8 mouse cellular contexts compared by ENCODE assay signal in genomic region chr12:4874161-4874927, GRCm38 (mm10). TPM values are rescaled to one million over a fixed set of nuclear protein-coding genes. Genes with fewer than 3 reads are reported as not detected.
DNase-seq lines count a peak whose midpoint lies in the region; ATAC-seq lines count a peak whose summit lies in the region.

Gene Mfsd2b, minus strand, starts transcription at chr12:4874359.

- DNase-seq in Muller cell, postnatal 12 days (ENCODE audit: inconsistent ontology term), result peak; percentile 78
- peak; percentile 25 for DNase-seq in cerebellum, adult 11-12 months
- DNase-seq in layer of hippocampus, postnatal 14 days (ENCODE audit: low spot score in 2 of 2), result peak; percentile 20 to 52
- peak; percentile 75 for DNase-seq in lung, postnatal 25 days (ENCODE audit: low spot score)
- DNase-seq in retina, embryonic 14.5 days (ENCODE audit: low spot score), result peak; percentile 71
- peak; percentile 85 for DNase-seq in thymus, postnatal 4 days

- H3K9me3 ChIP-seq in forebrain, embryonic 15.5 days, result no peaks in the 10 kb centered on the region

- H3K27me3 ChIP-seq in forebrain, embryonic 15.5 days, result no peaks in the 10 kb centered on the region

- H3K36me3 ChIP-seq in forebrain, embryonic 15.5 days, result peaks cover 6% of the 10 kb centered on the region

- 2% methylated on average over 24 of the region's 24 CpGs for WGBS in forebrain, embryonic 15.5 days

- peak within 1 kb of the TSS; percentile 43 for H3K4me3 ChIP-seq in forebrain, embryonic 15.5 days

- peak within 1 kb of the TSS; percentile 95 for H3K4me2 ChIP-seq in forebrain, embryonic 15.5 days (replicated peaks)

- ATAC-seq in forebrain, embryonic 15.5 days (replicated peaks), result peak; percentile 87
- ATAC-seq in hematopoietic stem cell, adult 5-6 weeks (replicated peaks in 1 of 2; ENCODE audit: insufficient read depth in 1 of 2, low FRiP score in 2 of 2, low TSS enrichment in 1 of 2, low read depth in 1 of 2, poor library complexity in 2 of 2, severe bottlenecking in 2 of 2), result peak; percentile 87 to 91

- peaks cover 11% of the 10 kb centered on the region for H3K4me1 ChIP-seq in forebrain, embryonic 15.5 days

- no peak within 1 kb of the TSS for H3K27ac ChIP-seq in forebrain, embryonic 15.5 days (replicated peaks)

- peak within 1 kb of the TSS; percentile 51 for H3K9ac ChIP-seq in forebrain, embryonic 15.5 days (replicated peaks)

RNA-seq across cellular contexts. Expression of gene Mfsd2b, which starts in this region (rescaled TPM):
- polyA plus RNA-seq in forebrain, embryonic 15.5 days (2015; fragmentation: Nextera tagmentation; extraction: Ambion mirVana), result 0.81 and 1.1 TPM in 2 replicates
- 7.1 and 22.7 TPM in 2 replicates for total RNA-seq in hematopoietic stem cell, adult 5-6 weeks (2017)
- total RNA-seq in layer of hippocampus, postnatal 14 days (2021), result under 1 TPM; 0.41 to 0.52 TPM

Comparison
In these comparisons a context has a peak if more than half of its experiments do, and no peak if none do; other contexts are left out.
1. Peak in DNase-seq in layer of hippocampus, postnatal 14 days; RNA of the gene not detected or under 1 TPM.
2. DNase-seq: peak in every context shown above with its lines; median percentile 85 in thymus, postnatal 4 days; 78 in Muller cell, postnatal 12 days; 75 in lung, postnatal 25 days; 71 in retina, embryonic 14.5 days; 36 in layer of hippocampus, postnatal 14 days; 25 in cerebellum, adult 11-12 months.